Mouse (Mus musculus): ENCODE results near the gene Pcnx4. TPM values are rescaled to one million over a fixed set of nuclear protein-coding genes. Genes with fewer than 3 reads are reported as not detected.

The Pcnx4 gene
- total RNA-seq (2022) = 10 to 100 TPM in 2 of 4 experiments, 1 to 10 TPM in 2; 8.7 to 12.7 (median 10.7) TPM

DNA sequence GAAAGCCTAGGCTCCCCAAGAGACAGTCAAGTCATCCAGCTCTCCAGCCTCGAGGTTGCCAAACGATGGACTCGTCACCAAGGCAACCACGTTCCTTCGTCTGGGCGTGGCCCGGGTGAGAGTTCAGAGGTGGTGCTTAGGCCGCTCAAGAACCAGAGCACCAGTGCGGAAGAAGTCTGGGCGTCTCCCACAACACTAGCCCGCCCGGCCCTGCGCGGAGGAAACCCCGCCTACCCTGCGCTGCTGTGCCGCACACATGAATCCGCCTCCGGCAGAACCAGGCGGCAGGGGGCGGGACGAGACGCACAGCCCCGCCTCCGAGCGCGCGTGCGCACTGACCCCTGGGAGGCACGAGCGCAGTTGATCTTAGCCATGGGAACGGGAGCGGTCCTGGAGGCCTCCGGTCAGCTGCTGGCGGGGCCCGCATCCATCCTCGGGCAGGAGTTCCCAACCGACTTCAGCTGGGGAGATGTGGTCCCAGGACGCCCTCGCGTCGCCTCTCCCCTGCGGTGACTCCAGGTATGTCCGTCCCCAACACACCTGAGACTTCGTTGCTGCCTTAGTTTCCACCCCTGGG lies at the start of gene Pcnx4:
TSS of gene Pcnx4 (plus strand) at position 363 of the 577 bp plus-strand sequence.
- DNase-seq = peak; percentile 96

DNA sequence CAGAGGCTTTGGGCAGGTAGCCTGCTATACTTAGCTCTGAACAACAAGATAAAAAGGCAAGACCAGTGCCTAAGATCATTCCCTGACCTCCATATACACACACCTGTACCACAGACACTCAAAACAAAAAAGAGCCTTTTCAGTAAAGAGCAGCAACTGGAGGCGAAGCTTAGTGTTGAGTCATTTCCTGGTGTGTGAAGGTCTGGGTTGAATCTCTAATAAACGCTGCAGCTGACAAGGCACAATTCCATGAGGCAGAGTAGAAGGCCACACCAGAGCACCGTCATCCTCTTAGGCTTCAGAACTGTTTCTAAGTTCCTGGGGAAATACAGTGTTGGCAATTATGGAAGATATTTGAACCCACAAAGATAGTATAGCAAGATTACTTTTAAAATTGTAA lies 48.7 kb upstream of the Pcnx4 start:
- peak; percentile 51 for DNase-seq

DNA sequence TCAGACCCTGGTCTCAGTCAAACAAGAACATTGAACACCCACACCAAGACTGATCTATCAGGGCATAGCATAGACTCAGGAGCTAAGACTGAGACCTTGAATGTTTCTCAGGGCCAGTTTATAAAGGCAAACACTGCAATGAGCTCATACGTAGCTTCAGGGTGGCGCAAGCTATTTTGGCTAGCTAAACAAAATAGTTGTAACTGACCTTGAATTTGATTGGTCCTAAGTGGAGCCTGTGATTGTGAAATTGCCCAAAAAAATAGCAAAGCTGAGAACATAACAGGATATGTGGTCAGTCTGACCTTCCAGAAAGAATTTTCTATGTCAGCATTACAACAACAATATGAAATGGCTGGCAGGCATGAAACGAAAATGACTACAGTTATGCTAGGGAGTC lies 46.2 kb upstream of the Pcnx4 start:
- DNase-seq = peak; percentile 74

DNA sequence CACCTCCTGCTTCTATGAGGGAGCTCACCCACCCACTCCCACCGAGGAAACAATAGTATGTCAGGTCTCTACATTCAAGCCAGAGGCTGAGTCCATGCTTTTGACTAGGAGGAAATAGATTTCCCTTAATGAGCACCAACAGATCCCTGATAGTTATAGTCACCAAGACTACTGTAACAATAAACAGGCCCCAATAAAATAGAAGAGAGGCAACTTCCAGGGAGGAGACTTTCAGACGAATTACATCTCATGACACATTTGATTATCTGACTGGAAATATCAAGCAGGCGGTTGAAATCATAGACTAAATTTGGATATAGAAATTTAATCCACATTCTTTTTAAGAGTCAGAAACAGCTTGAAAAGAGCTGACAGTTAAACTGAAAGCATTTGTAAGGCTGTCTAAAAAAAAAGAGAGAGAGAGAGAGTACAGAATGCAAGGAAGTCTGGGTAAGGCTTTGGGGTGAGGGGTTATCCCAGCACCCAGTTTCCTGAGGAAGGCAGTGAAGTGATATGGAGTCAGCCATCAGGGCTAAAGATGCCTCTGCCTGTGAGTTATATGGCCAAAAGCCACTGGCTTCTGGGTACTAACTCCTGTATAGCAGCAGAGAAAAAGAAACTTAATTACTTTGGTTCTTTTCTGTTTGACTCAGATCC lies 45.0 kb upstream of the Pcnx4 start:
- no peak for DNase-seq

DNA sequence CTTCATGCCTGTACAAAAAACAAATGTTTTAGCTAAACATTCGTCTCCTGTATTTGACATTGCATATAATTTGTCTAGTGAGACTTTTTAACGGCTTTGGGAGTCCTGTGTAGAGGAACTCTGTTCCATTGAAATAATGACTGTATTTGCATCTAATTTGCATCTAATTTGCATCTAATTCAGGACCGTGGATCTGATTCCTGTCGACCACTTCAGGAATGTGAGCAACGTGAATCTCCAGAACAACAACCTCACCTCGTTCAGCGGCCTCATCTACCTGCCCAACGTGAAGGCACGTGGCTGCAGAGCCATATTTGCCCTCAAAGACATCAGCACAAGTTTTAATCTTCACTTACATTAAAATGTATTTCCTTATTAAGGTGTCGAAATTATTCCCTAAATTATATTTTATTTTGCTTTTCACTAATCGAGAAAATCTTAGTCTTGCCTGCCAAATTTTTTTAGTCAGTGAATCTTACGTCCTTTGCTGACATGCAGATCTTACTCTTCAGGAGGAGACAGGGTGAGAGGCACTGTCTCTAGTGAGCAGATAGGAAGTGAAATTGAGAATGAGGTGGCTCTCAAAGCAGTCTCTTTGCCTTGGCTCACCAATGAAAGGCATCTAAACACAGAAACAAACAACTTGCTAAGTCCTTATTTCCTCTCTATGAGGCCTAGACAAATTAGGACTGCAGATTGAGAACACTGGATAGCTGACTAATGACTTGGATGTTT lies 39.1 kb upstream of the Pcnx4 start:
- no peak for DNase-seq

DNA sequence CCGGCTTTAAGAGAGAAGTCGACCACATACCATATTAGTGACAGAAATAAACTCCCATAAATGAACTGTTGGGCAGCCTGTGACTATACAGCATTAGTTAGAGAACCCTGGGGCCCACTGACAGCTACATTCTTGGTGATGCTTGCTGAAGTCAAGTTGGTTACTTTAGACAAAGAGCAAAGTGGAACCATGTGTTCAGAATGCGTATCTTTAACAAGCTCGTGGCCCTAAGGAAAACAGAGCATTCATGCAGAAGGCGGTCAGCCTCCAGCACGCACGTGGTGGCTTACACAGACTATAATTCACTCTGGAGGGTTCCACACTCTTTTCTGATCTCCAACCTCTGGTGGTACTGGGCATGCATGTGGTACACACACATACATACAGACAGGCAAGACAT lies 26.6 kb upstream of the Pcnx4 start:
- no peak for DNase-seq

DNA sequence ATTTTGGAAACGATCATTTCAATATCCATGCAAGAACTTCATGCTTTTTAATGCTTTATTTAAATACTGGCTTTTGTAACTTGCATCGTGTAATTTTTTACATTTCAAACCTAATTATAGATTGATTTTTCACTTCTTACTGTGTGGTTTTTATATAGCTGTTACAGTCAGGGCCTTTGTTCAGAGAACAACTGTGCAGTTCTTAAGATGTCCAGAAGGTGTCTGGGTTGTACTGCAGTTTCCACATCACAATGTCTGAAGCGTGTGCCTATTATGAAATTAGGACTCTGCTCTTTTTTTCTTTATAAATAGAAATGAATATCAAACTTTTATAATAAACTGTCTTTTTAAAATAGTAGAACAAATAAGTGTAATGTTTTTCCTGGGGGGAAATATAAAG lies 20.7 kb upstream of the Pcnx4 start:
- no peak for DNase-seq

DNA sequence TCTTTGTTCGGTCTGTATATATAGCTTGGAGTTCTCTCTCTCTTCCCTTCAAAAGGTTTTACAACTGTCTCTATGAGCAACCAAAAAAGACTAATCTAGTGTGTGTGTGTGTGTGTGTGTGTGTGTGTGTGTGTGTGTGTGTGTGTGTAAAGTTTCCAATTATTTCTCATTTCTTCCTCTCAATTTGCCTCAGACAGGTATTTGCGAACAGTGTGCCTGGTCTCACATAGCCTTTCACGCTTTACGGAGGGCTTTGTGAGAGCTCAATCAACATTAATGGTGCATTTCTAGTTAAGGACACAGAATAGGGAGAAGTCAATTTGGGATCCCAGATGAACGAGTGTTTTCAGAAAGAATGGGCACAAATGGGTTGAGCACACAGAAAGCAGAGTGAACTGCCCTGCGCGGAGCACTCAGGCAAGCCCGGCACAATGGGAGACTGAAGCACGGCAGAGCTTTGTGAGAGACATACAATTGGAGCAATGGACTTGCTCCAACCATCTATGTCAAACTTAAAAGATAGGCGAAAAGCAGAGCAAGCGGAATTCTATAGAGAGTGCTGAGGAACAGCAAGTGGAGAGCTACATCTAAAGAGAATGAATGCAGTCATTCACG lies 18.0 kb upstream of the Pcnx4 start:
- no peak for DNase-seq

DNA sequence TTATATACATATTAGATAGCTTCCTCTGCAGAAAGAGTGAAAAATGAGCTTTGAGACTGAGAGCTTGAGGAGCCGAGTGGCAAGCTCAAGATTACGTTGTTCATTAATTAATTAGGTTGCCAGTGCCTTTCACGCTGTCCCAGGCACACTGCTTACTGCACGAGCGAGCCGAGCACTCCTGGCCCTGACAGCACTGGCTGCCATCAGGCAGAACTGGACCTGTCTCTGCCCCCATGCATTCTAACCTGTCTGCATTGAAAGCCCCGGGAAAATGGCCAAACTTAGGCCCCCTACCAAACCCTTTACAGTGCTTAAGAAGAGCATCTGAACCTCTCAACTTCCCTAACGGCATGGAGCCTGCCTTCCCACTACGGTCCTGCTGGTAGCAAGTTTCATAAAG lies 16.8 kb upstream of the Pcnx4 start:
- no peak for DNase-seq

DNA sequence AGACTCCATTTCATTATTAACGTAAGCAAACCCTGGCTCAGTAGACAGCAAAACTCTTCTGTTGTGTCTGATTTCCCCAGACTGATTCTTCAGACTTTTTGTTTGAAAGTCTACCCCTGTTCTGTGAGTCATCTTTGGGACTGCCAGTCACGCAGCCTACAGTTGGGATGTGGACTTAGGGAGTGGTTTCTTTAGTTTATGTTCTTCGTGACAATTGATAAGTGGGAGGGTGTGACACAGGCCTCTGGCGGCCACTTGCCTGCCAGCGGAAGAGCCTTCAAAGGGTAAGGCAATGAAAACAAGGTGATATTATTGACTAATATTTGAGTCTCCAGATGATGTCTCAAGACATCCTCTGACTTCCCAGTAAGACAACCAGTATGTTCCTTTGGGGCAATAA lies 16.3 kb upstream of the Pcnx4 start:
- no peak for DNase-seq

DNA sequence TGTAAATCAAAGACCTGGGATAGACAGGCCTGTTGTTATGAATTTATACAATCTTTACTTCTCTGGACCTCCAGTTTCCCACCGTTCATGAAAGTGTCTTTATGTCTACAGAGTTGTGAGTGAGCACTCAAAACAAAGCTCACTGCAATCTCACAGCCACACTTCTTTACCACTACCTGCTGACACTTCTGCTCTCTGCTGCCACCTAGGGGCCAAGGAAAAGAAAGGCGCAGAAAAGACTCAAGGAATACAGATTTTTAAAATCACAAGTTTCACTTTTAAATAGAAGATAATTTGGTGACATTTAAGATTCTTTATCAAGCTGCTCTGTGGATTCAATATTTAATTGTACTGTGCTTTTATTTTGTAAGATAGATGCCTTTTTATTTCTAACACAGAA lies 15.5 kb upstream of the Pcnx4 start:
- DNase-seq = peak; percentile 21

DNA sequence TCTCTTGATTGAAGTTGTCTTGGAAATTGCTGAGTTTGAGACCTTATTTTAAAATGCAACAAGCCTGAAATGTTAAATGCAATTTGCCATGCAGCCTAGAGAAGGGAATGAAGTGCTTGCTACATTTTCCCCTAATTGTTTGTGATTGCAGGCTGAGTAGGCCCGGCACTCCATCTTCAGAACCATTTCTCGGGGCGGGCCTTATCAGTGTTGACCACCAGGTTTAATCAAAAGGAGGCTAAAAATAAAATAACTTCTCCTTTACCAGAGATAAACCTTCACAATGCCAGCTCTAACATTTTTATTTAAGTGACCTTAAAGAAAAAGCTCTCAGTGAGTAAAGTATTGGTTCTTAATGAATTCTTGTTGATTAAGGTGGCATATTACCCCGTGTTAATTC lies 10.6 kb upstream of the Pcnx4 start:
- no peak for DNase-seq

DNA sequence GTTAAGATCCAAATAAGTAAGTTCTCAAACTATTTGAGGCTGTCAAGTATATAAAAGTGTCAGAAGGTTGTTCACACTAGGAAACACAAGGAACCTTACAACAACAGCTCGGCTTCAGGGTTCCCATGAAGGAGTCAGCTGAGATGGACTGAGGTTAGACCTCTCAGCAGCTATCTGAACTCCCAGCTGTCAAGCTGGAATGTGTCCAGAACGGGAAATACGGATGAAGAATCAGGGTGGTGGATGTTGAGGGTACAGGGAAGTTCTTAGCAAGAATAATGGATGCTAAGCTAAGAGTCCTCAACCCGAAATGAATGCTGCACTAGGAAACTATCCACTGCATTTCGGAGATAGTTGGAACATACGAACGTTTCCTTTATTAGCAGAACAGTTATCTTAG lies 3.9 kb upstream of the Pcnx4 start:
- DNase-seq = no peak

DNA sequence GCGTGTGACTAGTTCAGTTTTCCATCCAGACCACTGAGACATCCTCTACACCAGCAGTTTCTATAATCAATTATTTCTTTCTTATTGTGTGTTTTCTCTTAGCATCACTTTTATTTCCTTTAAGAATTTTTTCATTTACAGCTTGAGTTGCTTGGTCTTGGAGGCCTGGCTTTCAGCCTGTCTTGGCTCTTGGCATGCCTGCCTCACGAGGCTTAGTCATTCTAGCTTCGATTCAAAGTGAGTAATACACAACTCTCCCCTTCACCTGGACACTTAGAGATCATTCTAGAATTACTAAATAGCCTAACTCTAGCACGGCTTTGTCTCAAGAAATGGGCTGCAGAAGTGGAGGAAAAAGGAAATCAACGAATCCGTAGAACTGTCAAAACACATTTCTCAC lies 2.2 kb upstream of the Pcnx4 start:
- DNase-seq = no peak

DNA sequence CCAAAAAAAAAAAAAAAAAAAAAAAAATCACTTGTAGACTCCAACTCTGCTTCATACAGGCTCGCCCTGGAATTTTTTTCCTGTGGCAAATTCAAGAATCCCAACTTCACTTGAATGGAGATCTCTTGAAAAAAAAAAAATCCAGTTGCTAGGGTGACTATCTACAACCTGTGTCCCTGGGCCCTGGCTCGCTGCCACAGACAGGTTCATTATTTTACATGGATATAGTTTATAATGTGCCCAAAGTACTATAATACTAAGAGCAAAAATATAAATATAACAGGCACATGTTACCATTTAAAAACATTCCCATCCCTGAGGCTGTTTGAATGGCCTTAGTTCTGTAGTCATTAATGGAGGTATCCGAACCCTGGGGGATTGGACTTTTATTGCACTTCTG lies 584 bp upstream of the Pcnx4 start:
- no peak for DNase-seq

DNA sequence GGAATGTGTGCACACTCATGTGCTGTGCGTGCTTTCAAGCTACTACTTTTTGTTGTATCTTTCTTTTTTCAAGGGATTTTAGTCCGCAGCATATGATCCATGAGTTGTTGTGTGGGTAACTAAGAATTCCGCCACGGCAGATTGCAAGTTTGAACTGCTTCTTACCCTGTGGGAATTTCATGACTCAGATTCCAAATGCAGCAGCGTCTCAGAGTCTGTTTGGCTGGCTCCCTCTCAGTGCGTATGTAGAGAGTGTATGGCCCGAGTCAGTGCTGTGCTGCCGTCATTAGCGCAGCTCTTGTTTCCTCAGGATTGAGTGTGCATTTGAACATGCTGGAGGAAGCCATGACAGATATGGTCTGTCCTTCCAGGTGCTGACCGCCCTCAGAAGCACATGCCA lies 2.4 kb downstream of the Pcnx4 start:
- DNase-seq = no peak

DNA sequence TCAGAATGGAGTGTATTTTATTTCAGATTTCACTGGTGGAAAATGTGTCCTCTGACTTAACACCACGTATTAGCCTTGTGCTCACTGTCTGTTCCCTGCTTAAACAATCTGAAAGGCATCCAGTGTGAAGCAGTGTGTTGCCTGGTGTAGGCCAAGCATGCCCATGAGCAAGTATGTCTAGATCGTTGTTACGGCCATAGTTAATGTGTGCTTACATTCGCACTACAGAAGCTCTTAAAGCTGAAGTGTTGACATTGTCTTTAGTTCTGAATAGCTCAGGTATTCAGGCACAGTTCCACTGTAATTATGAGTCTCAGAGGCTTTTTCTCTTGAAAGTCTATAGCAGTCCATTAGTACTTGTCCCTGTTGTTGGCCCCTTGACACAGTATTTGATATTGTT lies 18.2 kb downstream of the Pcnx4 start:
- no peak for DNase-seq

DNA sequence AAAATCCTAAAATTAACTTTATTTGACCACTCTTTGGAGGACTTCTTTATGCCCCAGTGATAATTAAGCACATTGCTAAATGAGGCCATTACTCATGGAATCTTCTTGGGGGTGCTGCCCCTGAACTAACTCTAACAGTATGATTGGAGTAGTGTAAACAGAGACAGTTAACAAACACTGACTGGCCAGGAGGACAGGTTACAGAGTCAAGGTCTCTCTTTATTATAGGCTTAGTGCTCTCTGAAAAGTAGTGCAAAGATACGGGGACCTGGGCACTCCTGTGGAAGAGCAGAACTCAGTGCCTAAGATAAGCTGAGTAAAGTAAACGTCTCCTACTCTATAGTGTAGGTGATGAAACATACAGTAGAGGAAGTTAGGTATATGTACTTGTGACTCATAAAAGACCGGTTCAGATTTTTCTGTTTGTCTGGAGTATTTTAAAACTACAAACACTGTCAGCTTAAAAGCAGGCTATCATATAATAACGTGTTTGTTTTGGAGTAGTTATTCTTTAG lies 28.2 kb downstream of the Pcnx4 start:
- DNase-seq = no peak

DNA sequence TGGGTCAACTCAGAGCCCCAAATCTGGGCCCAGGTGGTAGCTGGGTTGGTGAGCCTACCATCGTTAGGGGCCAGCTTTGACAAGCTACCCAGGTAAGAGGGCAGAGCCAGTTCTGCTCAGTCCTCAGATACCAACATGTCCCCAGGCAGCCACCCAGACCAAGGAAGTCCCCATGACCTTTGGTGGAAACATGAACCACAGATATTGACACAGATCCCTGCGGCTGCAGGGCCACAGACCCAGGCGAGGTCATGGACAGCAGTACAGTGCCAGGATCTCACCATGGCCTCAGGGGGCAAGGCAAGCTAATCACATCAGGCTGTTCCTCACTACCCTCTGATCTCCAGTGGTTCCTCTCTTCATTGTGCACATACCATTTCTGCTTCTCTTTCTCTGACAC lies 45.8 kb downstream of the Pcnx4 start:
- DNase-seq = peak; percentile 8

DNA sequence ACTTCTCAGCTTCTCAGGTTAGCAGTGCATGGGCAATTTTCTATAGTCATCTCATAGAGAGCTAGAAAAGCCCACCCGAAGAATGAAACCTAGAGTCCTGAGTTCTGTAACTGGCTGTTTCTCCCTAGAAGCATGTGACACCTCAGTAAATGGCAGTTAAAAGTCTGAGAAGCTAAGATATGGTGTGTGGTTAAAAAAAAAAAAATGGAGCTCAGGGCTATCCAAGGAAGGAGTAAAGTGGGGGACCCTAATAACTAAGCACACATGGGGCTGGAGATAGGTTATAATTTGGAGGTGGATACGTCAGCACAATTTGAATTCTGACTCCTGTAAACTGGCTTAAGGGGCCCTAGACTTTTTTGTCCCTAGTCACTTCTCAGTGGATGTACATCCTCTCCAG lies 46.9 kb downstream of the Pcnx4 start:
- no peak for DNase-seq

DNA sequence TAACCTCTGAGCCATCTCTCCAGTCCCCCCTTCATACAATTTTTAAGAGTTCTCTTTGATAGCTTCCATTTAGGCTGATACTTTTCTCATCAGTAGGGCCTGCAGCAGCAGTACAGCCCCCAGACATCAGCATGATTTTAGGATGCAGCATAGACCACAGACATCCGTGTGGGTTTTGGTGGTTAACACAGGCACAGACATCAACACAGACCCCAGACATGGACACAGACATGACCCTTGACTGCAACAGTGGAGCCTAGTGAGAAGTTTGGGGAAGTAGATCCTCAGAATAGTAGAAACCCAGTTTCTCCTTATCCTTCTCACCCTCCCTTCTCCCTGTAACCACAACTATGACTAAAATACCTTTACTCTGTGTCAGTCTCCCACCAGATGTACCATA lies 49.2 kb downstream of the Pcnx4 start:
- no peak for DNase-seq

DNA sequence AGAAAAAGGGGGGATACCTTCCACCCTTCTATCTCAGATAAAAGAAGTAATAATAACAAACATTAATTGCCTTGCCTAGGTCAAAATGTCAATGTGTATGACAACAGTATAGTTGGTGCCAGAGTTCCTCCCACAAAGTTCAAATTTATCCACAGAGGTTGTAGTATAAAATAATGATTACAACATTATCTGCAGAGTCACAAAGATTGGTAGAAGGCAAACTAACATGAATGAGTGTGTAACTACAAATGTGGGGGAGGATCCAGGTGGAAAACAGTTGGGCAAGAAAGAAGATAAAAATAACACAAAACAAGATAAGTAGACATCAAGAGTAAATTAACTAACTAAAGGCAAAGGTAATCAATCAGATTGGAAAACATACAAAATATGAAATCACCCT lies 56.8 kb downstream of the Pcnx4 start:
- no peak for DNase-seq

DNA sequence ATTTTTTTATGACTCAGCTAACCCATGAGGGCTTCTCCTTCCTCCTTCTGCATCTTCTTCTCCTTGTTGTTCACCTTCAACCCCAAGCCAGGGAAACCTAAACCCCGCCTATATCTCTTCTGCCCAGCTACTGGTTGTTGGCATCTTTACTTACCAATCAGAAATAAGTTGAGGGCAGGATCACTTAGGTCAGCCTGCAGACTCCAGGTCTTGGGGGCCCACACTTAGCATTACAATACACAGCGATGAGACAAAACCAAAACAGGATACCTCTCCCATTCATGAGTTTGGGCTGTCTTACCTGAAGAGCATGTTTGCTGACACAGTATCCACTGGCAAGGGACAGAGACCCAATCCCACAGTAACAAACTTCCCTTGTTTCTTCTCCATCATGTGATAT lies 57.8 kb downstream of the Pcnx4 start:
- DNase-seq = no peak
